Mouse (Mus musculus) embryonic fibroblast, embryonic 13.5 days (primary cell): ENCODE results near the gene Atp11a.

Source experiments
- CTCF ChIP-seq: IDR thresholded peaks from 2 replicates; pipeline ENCODE4 v1.5.1; 2011; ENCODE audit warnings: mild to moderate bottlenecking, control low read depth, low read length, moderate library complexity, borderline replicate concordance; ENCODE audit not compliant: insufficient read depth
- POLR2A ChIP-seq: IDR thresholded peaks from 2 replicates; pipeline ENCODE4 v1.6.1; 2011; ENCODE audit warnings: low read depth, mild to moderate bottlenecking, control low read depth, low read length, moderate library complexity

- no peak for TF ChIP-seq CTCF
- TF ChIP-seq POLR2A: no peak
These were observed 40.8 kb upstream of the Atp11a start for GRCm38 (mm10) chr8:12715861-12716585.
